Mouse (Mus musculus) forebrain, embryonic 13.5 days (tissue): Measurements from ENCODE around the gene Itga8. TPM values are rescaled to one million over a fixed set of nuclear protein-coding genes. Genes with fewer than 3 reads are reported as not detected.

Experiments
- ATAC-seq: fragments of 200-750 bp; cut with Nextera tagmentation; 2 replicates; pipeline ENCODE4 v1.8.0; 2017
- H3K27ac ChIP-seq: fragments of 300-500 bp; sonication (generic); 2 replicates; pipeline ENCODE4 v1.5.1; 2015; ENCODE audit warnings: inconsistent platforms, mild to moderate bottlenecking, moderate library complexity
- H3K27me3 ChIP-seq: fragments of 300-500 bp; sonication (generic); 2 replicates; pipeline ENCODE4 v1.6.1; 2015; ENCODE audit warnings: mild to moderate bottlenecking, inconsistent platforms
- H3K36me3 ChIP-seq: fragments of 300-500 bp; sonication (generic); 2 replicates; pipeline ENCODE4 v1.6.1; 2015; ENCODE audit warnings: mild to moderate bottlenecking, inconsistent platforms; ENCODE audit not compliant: poor library complexity, severe bottlenecking
- H3K4me1 ChIP-seq: fragments of 300-500 bp; sonication (generic); 2 replicates; pipeline ENCODE4 v1.6.1; 2015; ENCODE audit warnings: inconsistent platforms
- H3K4me2 ChIP-seq: fragments of 300-500 bp; sonication (generic); 2 replicates; pipeline ENCODE4 v1.6.1; 2015; ENCODE audit warnings: inconsistent platforms, mild to moderate bottlenecking, moderate library complexity
- H3K4me3 ChIP-seq: fragments of 300-500 bp; sonication (generic); 2 replicates; pipeline ENCODE4 v1.5.1; 2015; ENCODE audit warnings: mild to moderate bottlenecking, inconsistent platforms
- H3K9ac ChIP-seq: fragments of 300-500 bp; sonication (generic); 2 replicates; pipeline ENCODE4 v1.6.1; 2015; ENCODE audit warnings: mild to moderate bottlenecking, inconsistent platforms
- H3K9me3 ChIP-seq: fragments of 300-500 bp; sonication (generic); replicated peaks from 2 replicates; pipeline ENCODE4 v1.6.1; 2016; ENCODE audit warnings: inconsistent platforms
- WGBS: fragments of 180-500 bp; shearing (Covaris S2); methylation state at CpG from one replicate; pipeline ENCODE4 v1.1.7; 2015; 5-methylcytosine and 5-hydroxymethylcytosine counted together
- polyA plus RNA-seq: library from polyadenylated mRNA; unstranded; fragments of >200 nt; fragmentation: Nextera tagmentation; extraction: Ambion mirVana; gene quantifications from 2 replicates; pipeline ENCODE4 v1.2.1, GENCODE M21; 2015

The Itga8 gene
- polyA plus RNA-seq, 1 experiment from 2014 or later: 1.7 TPM

DNA sequence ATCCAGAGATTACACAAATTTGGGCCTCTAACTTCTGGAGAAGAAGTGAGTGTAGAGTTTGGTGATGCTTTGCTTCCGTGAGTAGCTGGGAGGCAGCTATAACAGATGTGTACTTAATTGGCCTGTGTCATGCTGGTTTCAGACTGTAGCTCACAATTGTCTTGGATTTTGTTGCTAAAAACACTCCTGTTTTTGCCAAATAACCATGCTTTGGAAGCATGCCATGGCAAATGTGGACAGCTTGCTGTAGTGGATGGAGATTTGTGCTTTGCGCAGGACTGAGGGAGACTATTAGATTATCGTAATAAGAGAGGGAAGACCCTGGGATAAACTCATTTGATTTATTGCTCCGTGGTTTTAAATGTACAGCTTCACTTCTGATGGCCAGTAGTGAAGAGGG is 16.3 kb upstream of the Itga8 start:
- no peaks in the 10 kb centered on the region for H3K4me1 ChIP-seq
- ATAC-seq: 0 out of 2 replicates have a peak, but pooled peaks have one; percentile 13
- H3K4me2 ChIP-seq: no peak overlapping the region
- H3K27ac ChIP-seq: no peak overlapping the region
- H3K36me3 ChIP-seq: no peaks in the 10 kb centered on the region
- H3K9me3 ChIP-seq: no peaks in the 10 kb centered on the region
- H3K27me3 ChIP-seq: no peaks in the 10 kb centered on the region
- 84% methylated on average over 4 of the region's 4 CpGs for WGBS
- no peak overlapping the region for H3K9ac ChIP-seq
- H3K4me3 ChIP-seq: no peak overlapping the region

DNA sequence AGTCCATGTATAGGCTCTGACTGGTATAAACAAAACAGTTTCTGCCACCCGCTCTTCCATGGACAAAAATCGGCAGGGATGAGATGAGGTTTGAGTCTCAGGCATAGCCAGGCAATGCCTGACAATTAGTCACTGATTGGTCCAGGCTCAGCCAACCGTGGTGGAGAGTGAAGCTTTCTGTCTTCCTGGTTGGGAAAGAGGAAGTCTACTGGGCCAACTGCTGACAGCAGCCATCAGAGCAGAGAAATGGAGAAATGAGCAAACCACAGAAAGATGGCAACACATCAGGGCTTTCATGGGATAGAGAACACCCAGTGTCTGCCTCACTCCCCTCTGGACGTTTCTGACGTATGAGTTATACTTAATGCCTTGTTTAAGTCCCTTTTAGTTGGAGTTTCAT is 15.6 kb upstream of the Itga8 start:
- H3K9me3 ChIP-seq: no peaks in the 10 kb centered on the region
- ATAC-seq: no peak
- no peak overlapping the region for H3K27ac ChIP-seq
- H3K36me3 ChIP-seq: no peaks in the 10 kb centered on the region
- H3K4me2 ChIP-seq: no peak overlapping the region
- 77% methylated on average over 5 of the region's 5 CpGs for WGBS
- no peak overlapping the region for H3K4me3 ChIP-seq
- H3K9ac ChIP-seq: no peak overlapping the region
- H3K4me1 ChIP-seq: no peaks in the 10 kb centered on the region
- H3K27me3 ChIP-seq: no peaks in the 10 kb centered on the region

DNA sequence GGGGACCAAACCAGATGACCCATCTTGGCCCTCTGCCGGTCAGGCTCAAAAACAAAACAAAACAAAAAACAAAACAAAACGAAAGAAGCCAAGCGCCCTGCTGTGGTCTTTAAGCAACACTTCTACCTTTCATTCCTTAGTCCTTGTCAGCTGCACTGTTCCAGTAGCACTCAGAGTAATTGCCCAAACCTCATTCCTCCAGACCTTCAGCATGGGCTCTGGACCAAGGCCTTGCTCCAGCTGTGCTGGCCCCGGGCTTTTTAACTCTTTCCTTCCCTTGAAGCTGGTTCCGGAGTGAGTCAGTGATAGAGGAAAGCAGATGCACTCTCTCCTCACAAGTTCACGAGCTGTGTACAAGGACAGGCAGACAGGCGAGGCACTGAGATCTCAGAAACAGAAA is 14.6 kb upstream of the Itga8 start:
- no peaks in the 10 kb centered on the region for H3K27me3 ChIP-seq
- no peak for ATAC-seq
- H3K4me2 ChIP-seq: no peak overlapping the region
- no peak overlapping the region for H3K4me3 ChIP-seq
- H3K27ac ChIP-seq: no peak overlapping the region
- no peaks in the 10 kb centered on the region for H3K36me3 ChIP-seq
- H3K9me3 ChIP-seq: no peaks in the 10 kb centered on the region
- 28% methylated on average over 7 of the region's 7 CpGs for WGBS
- no peaks in the 10 kb centered on the region for H3K4me1 ChIP-seq
- no peak overlapping the region for H3K9ac ChIP-seq

DNA sequence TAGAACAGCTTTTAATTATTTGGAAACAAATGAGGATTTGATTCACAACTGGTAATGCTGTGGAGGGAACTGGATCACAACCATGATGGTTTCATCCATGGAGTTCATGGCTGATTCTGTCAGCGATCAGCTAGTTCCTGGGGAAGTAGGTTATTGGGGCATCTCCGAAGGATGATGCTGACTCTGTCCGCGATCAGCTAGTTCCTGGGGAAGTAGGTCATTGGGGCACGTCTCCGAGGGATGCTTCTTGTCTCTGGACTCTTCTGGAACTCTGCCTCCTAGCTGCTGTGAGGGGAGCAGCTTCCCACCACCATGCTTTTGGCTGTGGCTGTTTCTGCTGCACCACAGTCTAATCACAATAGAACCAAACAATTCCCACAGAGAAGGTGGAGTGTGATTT is 12.3 kb upstream of the Itga8 start:
- H3K36me3 ChIP-seq: no peaks in the 10 kb centered on the region
- 78% methylated on average over 6 of the region's 6 CpGs for WGBS
- no peak overlapping the region for H3K9ac ChIP-seq
- H3K27me3 ChIP-seq: no peaks in the 10 kb centered on the region
- no peak for ATAC-seq
- no peak overlapping the region for H3K4me2 ChIP-seq
- H3K9me3 ChIP-seq: no peaks in the 10 kb centered on the region
- H3K27ac ChIP-seq: no peak overlapping the region
- H3K4me1 ChIP-seq: no peaks in the 10 kb centered on the region
- no peak overlapping the region for H3K4me3 ChIP-seq

DNA sequence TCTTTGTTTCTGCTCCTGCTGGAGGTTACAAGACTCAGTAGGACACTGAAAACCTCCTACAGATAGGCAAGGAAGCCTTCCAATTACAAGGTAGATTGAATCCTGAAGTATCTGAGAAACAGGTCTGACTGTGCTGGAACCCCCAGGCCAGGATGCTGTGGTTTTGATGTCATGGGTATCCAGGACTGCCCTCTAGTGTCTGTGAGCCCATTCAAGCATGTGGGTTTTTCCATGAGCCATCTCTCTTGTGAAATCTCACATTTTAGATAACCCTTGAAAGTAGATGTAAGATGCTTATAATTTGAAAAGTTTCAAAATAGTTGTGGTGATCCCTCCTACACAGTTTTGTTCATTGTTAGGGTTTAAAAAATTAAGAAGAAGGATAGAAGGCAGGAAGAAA is 6.7 kb upstream of the Itga8 start:
- ATAC-seq: no peak
- no peak overlapping the region for H3K27ac ChIP-seq

DNA sequence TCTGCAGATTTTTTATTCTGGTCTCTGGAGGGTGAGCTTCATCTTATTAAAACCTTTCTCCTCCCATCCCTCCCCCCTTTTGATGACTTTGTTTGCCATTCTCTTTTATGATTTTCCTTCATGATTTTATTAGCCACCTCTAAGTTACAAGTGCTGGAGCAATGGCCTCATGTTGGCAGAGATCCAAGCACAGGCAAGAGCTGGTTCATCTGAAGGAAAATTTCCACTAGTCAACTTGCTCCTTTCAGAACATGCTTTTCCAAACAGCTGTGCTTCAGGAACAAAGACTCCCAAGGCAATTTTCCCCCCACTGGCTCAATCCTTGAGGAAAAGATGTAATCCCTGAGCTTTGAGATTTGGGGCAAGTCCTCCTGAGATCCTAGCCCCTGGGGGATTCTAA is 5.6 kb upstream of the Itga8 start:
- H3K9me3 ChIP-seq: no peaks in the 10 kb centered on the region
- H3K27me3 ChIP-seq: 0 out of 2 replicates have a peak, but pooled peaks cover 3% of the 10 kb centered on the region
- ATAC-seq: no peak
- no peak overlapping the region for H3K27ac ChIP-seq
- no peaks in the 10 kb centered on the region for H3K36me3 ChIP-seq
- H3K4me3 ChIP-seq: no peak overlapping the region
- H3K9ac ChIP-seq: no peak overlapping the region
- no peak overlapping the region for H3K4me2 ChIP-seq
- H3K4me1 ChIP-seq: no peaks in the 10 kb centered on the region

More for the DNA sequence above, 6.7 kb upstream of the Itga8 start:
- Histone ChIP-seq H3K4me1 (no peaks in the 10 kb centered on the region), H3K9me3 (no peaks in the 10 kb centered on the region), H3K36me3 (no peaks in the 10 kb centered on the region), H3K4me2 (no peak overlapping the region), H3K9ac (no peak overlapping the region), H3K4me3 (no peak overlapping the region), H3K27me3 (0 out of 2 replicates have a peak, but pooled peaks cover 3% of the 10 kb centered on the region)

DNA sequence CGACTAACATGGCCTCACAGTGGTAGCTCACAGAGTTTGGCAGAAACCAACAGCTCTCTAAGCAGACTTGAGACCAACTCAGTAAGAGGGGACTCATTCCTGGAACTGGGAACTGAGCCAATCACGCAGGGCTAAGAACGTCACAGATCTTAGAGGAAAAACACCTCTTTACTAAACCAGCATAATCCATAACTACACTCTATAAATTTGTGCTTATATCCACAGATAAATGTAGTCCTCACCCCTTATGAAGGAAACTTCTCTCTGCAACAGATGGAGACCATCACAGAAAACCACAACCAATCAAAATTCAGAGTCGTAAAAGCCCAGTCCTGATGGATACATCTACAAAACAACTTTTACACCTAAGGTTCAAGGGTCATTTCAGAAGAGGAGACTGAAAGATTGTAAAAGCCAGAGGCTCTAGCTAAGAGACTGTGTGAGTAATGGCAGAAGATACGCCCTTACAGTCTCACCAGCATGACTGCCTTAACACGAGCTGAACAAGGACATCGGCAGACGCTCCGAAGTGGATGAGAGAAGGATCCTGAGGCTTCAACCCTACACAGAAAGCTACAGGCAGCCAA is 3.4 kb upstream of the Itga8 start:
- Histone ChIP-seq H3K4me2 (no peak overlapping the region), H3K4me3 (no peak overlapping the region), H3K27ac (no peak overlapping the region), H3K27me3 (peaks cover 12% of the 10 kb centered on the region), H3K9me3 (no peaks in the 10 kb centered on the region), H3K9ac (no peak overlapping the region), H3K4me1 (peaks cover 7% of the 10 kb centered on the region), H3K36me3 (no peaks in the 10 kb centered on the region)
- 86% methylated on average over 9 of the region's 9 CpGs for WGBS
- no peak for ATAC-seq

DNA sequence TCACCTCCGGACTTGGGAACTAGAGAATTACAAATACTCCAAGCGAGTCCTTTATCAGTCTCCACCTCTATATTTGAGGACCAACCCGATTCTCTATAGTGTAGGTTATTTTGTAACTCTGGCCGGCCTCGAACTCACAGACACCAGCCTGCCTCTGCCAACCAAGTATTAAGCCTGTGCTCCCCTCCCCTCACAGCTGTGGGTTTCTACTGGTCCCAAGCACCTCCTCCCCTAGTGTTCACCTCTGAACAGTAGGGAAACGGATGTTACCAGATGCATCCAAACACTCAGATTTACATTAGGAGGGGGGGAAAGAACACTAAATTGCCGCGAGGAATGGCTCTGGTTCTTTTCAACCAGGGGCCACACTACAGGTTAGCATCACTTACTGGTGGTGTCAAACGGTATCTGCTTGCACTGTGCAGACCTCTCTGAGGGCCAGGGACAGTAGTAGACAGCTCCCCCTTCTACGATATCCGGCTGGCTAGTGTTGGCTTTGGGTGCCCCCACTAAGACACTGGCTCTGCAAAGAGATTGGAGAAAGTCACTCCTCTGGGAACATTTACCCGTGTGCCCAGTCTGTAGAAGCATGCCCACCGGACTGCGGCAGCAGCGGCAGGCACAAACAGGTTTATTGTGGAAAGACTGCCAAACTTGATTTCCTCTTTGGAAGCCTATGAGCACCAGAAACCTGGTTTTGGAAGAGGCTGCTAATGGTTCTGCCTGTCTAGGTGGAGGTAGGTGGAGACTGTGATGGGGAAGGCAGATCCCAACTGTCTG is 1.1 kb downstream of the Itga8 start:
- H3K9ac ChIP-seq: peak overlapping the region; percentile 81
- H3K9me3 ChIP-seq: no peaks in the 10 kb centered on the region
- no peak overlapping the region for H3K27ac ChIP-seq
- H3K4me1 ChIP-seq: peaks cover 7% of the 10 kb centered on the region
- H3K4me3 ChIP-seq: peak overlapping the region; percentile 68
- peak overlapping the region; percentile 87 for H3K4me2 ChIP-seq
- no peaks in the 10 kb centered on the region for H3K36me3 ChIP-seq
- H3K27me3 ChIP-seq: peaks cover 12% of the 10 kb centered on the region
- no peak for ATAC-seq
- WGBS: 76% methylated on average over 15 of the region's 15 CpGs

DNA sequence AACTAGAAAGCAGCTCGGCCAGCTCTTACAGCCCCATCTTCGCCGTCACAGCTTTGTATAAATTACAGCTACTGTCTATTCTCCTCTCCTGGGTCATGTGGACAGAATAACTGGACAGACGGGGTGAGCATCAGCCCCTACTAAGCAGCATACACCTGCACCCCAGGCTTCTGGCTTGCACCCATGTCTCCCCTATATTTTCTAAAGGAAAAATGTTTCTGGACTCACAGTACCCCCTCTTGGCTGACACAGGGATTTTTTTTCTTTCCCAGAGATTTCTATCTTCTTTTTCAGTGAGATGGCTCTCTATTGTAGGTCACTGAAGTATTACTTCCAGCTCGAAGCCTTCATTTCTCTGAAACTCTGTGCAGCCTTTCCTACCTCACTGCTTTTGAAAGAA is 4.4 kb downstream of the Itga8 start:
- H3K9me3 ChIP-seq: no peaks in the 10 kb centered on the region
- peaks cover 7% of the 10 kb centered on the region for H3K4me1 ChIP-seq
- H3K4me3 ChIP-seq: no peak overlapping the region
- no peaks in the 10 kb centered on the region for H3K36me3 ChIP-seq
- peaks cover 8% of the 10 kb centered on the region for H3K27me3 ChIP-seq
- ATAC-seq: no peak
- H3K27ac ChIP-seq: no peak overlapping the region
- 82% methylated on average over 5 of the region's 5 CpGs for WGBS
- H3K4me2 ChIP-seq: no peak overlapping the region
- no peak overlapping the region for H3K9ac ChIP-seq

DNA sequence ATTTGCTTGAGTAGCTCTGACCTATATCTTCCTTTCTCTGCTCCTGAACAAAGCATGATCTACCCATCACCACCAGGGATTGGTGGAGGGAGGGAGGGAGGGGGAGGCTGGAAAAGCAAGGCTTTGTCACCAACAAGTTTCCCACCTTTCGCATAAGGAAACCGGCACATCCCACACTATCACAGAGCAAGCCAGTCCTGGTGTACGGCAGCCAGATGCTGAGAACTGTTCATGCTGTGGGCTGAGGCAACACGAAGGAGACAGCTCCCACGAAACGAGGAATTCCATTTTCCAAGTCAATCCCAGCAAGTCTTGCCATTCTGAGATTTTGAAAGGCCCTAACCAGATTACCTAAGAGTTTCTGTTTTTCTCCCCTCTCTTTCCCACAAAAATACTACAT is 6.6 kb downstream of the Itga8 start:
- H3K36me3 ChIP-seq: no peaks in the 10 kb centered on the region
- 0 out of 2 replicates have a peak, but pooled peaks cover 3% of the 10 kb centered on the region for H3K4me1 ChIP-seq
- H3K9me3 ChIP-seq: no peaks in the 10 kb centered on the region
- H3K27me3 ChIP-seq: no peaks in the 10 kb centered on the region
- H3K4me3 ChIP-seq: no peak overlapping the region
- 89% methylated on average over 6 of the region's 6 CpGs for WGBS
- H3K9ac ChIP-seq: no peak overlapping the region
- no peak overlapping the region for H3K4me2 ChIP-seq
- no peak overlapping the region for H3K27ac ChIP-seq
- no peak for ATAC-seq

DNA sequence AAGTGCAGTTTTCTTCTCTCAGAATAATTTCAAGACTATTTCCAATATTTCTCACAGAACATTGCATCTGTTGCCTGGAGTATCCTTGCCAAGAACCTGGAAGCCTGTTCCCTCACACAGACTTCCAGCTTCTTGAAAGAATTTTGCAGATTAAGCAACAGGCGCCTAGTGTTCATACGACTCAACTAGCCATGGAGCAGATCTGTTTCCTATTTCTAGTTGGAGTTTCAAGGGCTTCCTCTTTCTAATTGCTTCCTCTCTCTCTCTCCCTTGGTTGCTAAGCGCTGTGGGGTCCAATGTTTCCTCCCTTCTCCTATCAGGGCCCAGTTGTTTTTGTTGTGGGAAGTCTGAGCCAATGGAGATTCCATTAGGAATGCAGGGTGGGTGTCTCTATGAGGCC is 7.7 kb downstream of the Itga8 start:
- no peak overlapping the region for H3K27ac ChIP-seq
- 81% methylated on average over 3 of the region's 3 CpGs for WGBS
- no peak overlapping the region for H3K4me3 ChIP-seq
- no peak overlapping the region for H3K9ac ChIP-seq
- H3K27me3 ChIP-seq: no peaks in the 10 kb centered on the region
- H3K4me1 ChIP-seq: 0 out of 2 replicates have a peak, but pooled peaks cover 3% of the 10 kb centered on the region
- H3K36me3 ChIP-seq: no peaks in the 10 kb centered on the region
- no peak overlapping the region for H3K4me2 ChIP-seq
- no peaks in the 10 kb centered on the region for H3K9me3 ChIP-seq
- ATAC-seq: no peak

DNA sequence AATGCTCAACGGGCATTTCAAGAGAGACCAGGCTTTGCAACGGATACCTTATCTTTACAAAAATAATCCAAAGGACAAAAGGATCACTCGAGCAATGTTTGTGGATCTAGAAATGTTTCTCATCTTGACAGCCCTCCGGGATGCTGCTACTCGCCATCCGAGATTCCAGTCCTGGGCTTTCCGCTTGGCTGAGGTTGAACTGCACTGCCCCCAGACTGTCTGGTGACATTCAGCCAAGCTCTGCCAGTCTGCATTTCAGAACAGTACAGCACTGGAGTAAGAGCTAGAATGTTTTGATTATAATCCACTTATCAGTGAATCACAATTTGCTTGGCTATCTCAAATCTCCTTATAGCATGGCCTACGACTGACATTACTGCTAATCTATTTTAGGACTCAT is 8.3 kb downstream of the Itga8 start:
- Histone ChIP-seq H3K27me3 (no peaks in the 10 kb centered on the region), H3K4me1 (0 out of 2 replicates have a peak, but pooled peaks cover 3% of the 10 kb centered on the region), H3K36me3 (no peaks in the 10 kb centered on the region), H3K4me3 (no peak overlapping the region), H3K9ac (no peak overlapping the region), H3K9me3 (no peaks in the 10 kb centered on the region), H3K27ac (no peak overlapping the region), H3K4me2 (no peak overlapping the region)
- ATAC-seq: no peak
- 79% methylated on average over 8 of the region's 8 CpGs for WGBS
